ENCODE assay signal across 8 mouse cellular contexts in the genomic region with DNA sequence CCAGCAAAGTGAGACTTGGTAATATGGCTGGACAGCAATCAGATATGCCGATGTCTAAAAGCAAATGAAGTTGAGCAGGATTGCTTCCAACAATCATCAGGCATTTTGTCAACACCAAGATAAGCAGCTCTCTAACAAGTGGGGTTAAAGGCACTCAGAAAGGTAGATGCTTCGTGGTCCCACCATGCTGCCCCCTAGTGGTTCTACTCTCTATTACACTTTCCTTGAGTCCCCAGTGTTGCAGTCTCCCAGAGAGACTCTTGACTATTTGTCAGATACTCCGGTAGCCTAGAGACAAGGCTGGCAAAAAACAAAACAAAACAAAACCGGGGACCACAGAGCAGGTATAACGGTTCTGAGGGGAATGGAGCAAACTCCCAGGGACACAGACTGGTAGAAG. TPM values are rescaled to one million over a fixed set of nuclear protein-coding genes. Genes with fewer than 3 reads are reported as not detected.
DNase-seq lines count a peak whose midpoint lies in the region; ATAC-seq and TF ChIP-seq lines count a peak whose summit lies in the region.
"Had no signal": no experiment of that assay in that cellular context is flagged by ENCODE, and none has a peak within 500 bp of the region (broad histone marks: within the 10 kb centered on the region; RNA-seq: fewer than 3 reads in every experiment).

No protein-coding gene starts in this region.

- CTCF ChIA-PET in Patski (lab: Charles Lee): interaction anchor here (0.9 to 1.3 kb wide), 2 partner anchors 10 to 102 kb away, joined by 3 to 4 read pairs; no protein-coding TSS in a partner anchor

- no peak overlapping the region for H3K4me3 ChIP-seq in kidney, adult 2 months (ENCODE audit: insufficient read depth, low read depth, low read length)
- H3K4me3 ChIP-seq in cortical plate, adult 2 months (ENCODE audit: insufficient read depth, low read length): no peak overlapping the region
- H3K4me3 ChIP-seq: limb, embryonic 13.5 days had no signal

- no peak for ATAC-seq in Patski
- peak; percentile 69 for ATAC-seq in megakaryocyte, adult 5-6 weeks (ENCODE audit: poor library complexity, severe bottlenecking)

- no peaks in the 10 kb centered on the region for H3K27me3 ChIP-seq in kidney, adult 2 months (replicated peaks; ENCODE audit: control insufficient read depth, insufficient read depth, low read length)
- no peaks in the 10 kb centered on the region for H3K27me3 ChIP-seq in Patski
- H3K27me3 ChIP-seq: limb, embryonic 13.5 days had no signal

- POLR2A ChIA-PET in Patski (lab: Charles Lee): interaction anchor here (0.6 kb wide), 1 partner anchor 17 kb away, joined by 5 read pairs; no protein-coding TSS in a partner anchor

- TF ChIP-seq POLR2A in kidney, adult 2 months (IDR thresholded peaks at IDR 0.05; ENCODE audit: low read depth, low read length): no peak
- no peak for TF ChIP-seq POLR2A in cortical plate, adult 2 months (IDR thresholded peaks at IDR 0.05; ENCODE audit: extremely low read depth, insufficient read depth, low read length)

- TF ChIP-seq CTCF in kidney, adult 2 months (conservative IDR thresholded peaks at IDR 0.05; ENCODE audit: insufficient read depth, insufficient read length, low read depth, low read length): peak; percentile 48
- TF ChIP-seq CTCF in Patski (IDR thresholded peaks at IDR 0.05): peak; percentile 50
- TF ChIP-seq CTCF in cortical plate, adult 2 months (IDR thresholded peaks at IDR 0.05; ENCODE audit: extremely low read depth, insufficient read depth, low read length): peak; percentile 23; the same call in 1 of the 2 replicates

- no peaks in the 10 kb centered on the region for H3K4me1 ChIP-seq in kidney, adult 2 months (ENCODE audit: control insufficient read depth, insufficient read depth, low read length)
- no peaks in the 10 kb centered on the region; the same call in 1 of the 2 replicates for H3K4me1 ChIP-seq in cortical plate, adult 2 months (ENCODE audit: control insufficient read depth, insufficient read depth, low read length)

- no peaks in the 10 kb centered on the region for H3K36me3 ChIP-seq in kidney, adult 2 months (ENCODE audit: control insufficient read depth, insufficient read depth, low read length)
- H3K36me3 ChIP-seq: limb, embryonic 13.5 days had no signal

- peak; percentile 40 for DNase-seq in kidney, adult 2 months
- DNase-seq in kidney, postnatal 4 days: no peak
- DNase-seq in Patski (ENCODE audit: low read depth, low spot score): no peak
- no peak for DNase-seq in left cerebral cortex, adult 11 months (ENCODE audit: low spot score)
- no peak for DNase-seq in right cerebral cortex, adult 18-20 months

- 52% methylated on average over 5 of the region's 5 CpGs for WGBS in kidney, adult 2 months

- in situ Hi-C loops in Patski (cut with MboI; ENCODE audit: low pct_unique_long_range_greater_than_20kb): loop anchor here (10.0 to 25.0 kb wide), 2 partner anchors 46 to 1314 kb away; no protein-coding TSS in a partner anchor

- no peak overlapping the region for H3K27ac ChIP-seq in kidney, adult 2 months (ENCODE audit: insufficient read depth, low read depth, low read length)
- H3K27ac ChIP-seq in cortical plate, adult 2 months (ENCODE audit: insufficient read depth, low read length): no peak overlapping the region
- H3K27ac ChIP-seq: limb, embryonic 13.5 days had no signal

RNA-seq across cellular contexts. Expression of a gene that starts 21.3 kb away (rescaled TPM):
- 8.3 and 8.7 TPM in 2 replicates for polyA plus RNA-seq in kidney, adult 2 months (2012; rRNA removed)
- 42.2 TPM for polyA plus RNA-seq in Patski (2021)
- 41.8 and 44.8 TPM in 2 replicates for polyA plus RNA-seq in cortical plate, adult 2 months (2012; rRNA removed)
- total RNA-seq in megakaryocyte, adult 5-6 weeks (2015): 39.4 and 41.5 TPM in 2 replicates
- total RNA-seq in megakaryocyte, adult 5-6 weeks (2017): 35.6 and 43.0 TPM in 2 replicates

RNA-seq across cellular contexts. Expression of a gene that starts 60.0 kb away (rescaled TPM):
- 81.6 and 83.9 TPM in 2 replicates for polyA plus RNA-seq in kidney, adult 2 months (2012; rRNA removed)
- polyA plus RNA-seq in Patski (2021): 88.4 TPM
- 97.2 and 105 TPM in 2 replicates for polyA plus RNA-seq in cortical plate, adult 2 months (2012; rRNA removed)
- 30.7 and 31.9 TPM in 2 replicates for total RNA-seq in megakaryocyte, adult 5-6 weeks (2015)
- 12.1 and 15.8 TPM in 2 replicates for total RNA-seq in megakaryocyte, adult 5-6 weeks (2017)
